Mouse (Mus musculus) megakaryocyte, embryonic 14.5 days (primary cell): Measurements from ENCODE around the gene Ace3.

Experiments
- FLI1 ChIP-seq: IDR thresholded peaks from 2 replicates; pipeline ENCODE4 v1.6.1; 2012; ENCODE audit warnings: low read length, inconsistent platforms, mixed read lengths
- GATA1 ChIP-seq: IDR thresholded peaks from 3 replicates; pipeline ENCODE4 v1.6.1; 2012; ENCODE audit warnings: mixed read lengths, low read length, inconsistent platforms, borderline replicate concordance

GRCm38 (mm10) chr11:105974593-105974992 is 19.9 kb upstream of the Ace3 start:
- TF ChIP-seq GATA1 (no peak), FLI1 (no peak)
